Mouse (Mus musculus) E14TG2a.4 (cell line): ENCODE measurements at regions not wholly inside any gene's neighbourhood (a gene's known extent, or its start where the extent isn't known, plus 50 kb on each side); places are given as distances from the start of the nearest gene placed in this dataset.
"Not testable (repeated sequence)": the region's sequence is repeated elsewhere in the genome, so short reads cannot be mapped to it uniquely, and the experiment has no call there.

Experiments used
- H3K27me3 ChIP-seq: 2 replicates; pipeline ENCODE4 v1.6.1; 2014; ENCODE audit warnings: low read length, control low read depth; ENCODE audit not compliant: insufficient read depth
- H3K36me3 ChIP-seq: 2 replicates; pipeline ENCODE4 v1.6.1; 2014; ENCODE audit warnings: low read length, control low read depth; ENCODE audit not compliant: insufficient read depth
- H3K4me1 ChIP-seq: replicated peaks from 2 replicates; pipeline ENCODE4 v1.6.1; 2014; ENCODE audit warnings: low read depth, low read length, control low read depth
- H3K4me3 ChIP-seq: replicated peaks from 2 replicates; pipeline ENCODE4 v1.5.1; 2014; ENCODE audit warnings: mild to moderate bottlenecking, low read length
- H3K9me3 ChIP-seq: 2 replicates; pipeline ENCODE4 v1.6.1; 2014; ENCODE audit warnings: low read length, control low read depth
- CTCF ChIP-seq: conservative IDR thresholded peaks from 2 replicates; pipeline ENCODE4 v1.5.1; 2014; ENCODE audit warnings: low read length
- NANOG ChIP-seq: IDR thresholded peaks from 2 replicates; pipeline ENCODE4 v1.6.1; 2014; ENCODE audit warnings: borderline replicate concordance, low read length, mixed read lengths
- POU5F1 ChIP-seq: IDR thresholded peaks from 2 replicates; pipeline ENCODE4 v1.6.1; 2014; ENCODE audit warnings: low read length, borderline replicate concordance

DNA sequence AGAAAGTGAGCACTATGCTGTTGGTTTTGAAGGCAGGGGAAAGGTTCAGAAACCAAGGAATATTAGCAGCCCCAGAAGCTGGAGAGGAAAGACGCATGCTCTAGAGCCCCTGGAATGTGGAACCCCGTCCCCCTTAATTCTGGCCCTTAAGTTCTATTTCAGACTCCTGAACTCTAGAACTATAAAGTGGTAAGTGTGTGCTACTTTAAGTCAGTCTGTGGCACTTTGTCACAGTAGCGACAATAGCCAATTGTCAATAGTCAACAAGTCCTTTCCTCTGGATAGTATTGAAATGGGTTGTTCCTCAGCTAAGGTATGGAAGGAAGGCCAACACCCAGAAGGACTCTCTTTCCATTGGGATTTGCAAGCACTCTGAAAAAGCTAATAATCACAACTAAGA is 64.2 kb upstream of the Cpm start:
- no peaks in the 10 kb centered on the region for H3K36me3 ChIP-seq
- no peaks in the 10 kb centered on the region for H3K4me1 ChIP-seq
- peaks cover 19% of the 10 kb centered on the region for H3K27me3 ChIP-seq
- H3K9me3 ChIP-seq = peaks cover 9% of the 10 kb centered on the region; the same call in 1 of the 2 replicates
- TF ChIP-seq POU5F1 = no peak
- TF ChIP-seq CTCF = no peak
- TF ChIP-seq NANOG = no peak
- no peak overlapping the region for H3K4me3 ChIP-seq

DNA sequence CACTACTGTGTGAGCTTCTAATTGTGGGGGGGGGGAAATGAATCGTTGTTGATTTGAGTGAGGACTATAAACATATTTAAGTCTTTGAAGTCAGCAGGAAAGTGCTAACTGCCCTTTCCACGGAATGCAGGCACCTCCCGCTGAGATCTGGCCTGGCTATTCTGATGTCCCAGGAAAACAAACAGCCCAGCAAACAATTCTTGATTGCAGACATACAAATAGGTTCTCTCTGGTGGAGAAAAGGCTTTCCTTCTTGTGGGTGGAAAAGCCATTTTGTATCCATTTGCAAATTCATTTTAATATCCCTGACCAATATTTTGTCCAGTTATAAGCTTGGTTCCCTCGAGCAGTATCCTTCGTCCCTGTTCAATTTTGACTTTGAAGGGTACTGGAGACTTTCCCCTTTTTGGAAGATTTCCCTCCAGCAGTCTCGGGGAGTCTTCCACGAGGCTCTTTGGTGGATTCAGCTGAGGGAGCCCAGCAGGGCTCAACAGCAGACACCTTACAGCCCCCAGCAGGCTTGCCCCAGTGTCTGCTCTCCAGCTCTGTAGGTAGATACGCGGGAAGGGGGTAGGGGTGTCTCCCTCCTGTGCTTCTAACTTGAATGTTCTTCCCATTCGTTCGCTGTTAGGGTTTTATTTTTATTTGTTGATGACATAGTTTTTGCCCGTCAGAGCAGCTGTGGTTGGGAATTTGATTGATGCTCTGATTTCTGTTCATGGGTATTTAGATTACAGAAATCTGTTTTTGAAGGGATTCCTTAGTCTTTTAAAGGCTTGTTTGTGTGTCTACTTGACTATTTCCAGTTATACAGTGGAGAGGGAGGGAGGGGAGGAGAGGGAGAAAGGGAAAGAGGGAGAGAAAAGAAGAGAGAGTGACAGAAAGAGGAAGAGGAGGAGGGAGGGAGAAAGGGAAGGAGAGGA is 64.9 kb upstream of the Cpm start:
- H3K4me3 ChIP-seq = no peak overlapping the region
- TF ChIP-seq NANOG (no peak), POU5F1 (no peak), CTCF (no peak)
- peaks cover 9% of the 10 kb centered on the region; the same call in 1 of the 2 replicates for H3K9me3 ChIP-seq
- peaks cover 13% of the 10 kb centered on the region for H3K27me3 ChIP-seq
- no peaks in the 10 kb centered on the region for H3K4me1 ChIP-seq
- no peaks in the 10 kb centered on the region for H3K36me3 ChIP-seq

- peaks cover 6% of the 10 kb centered on the region; the same call in 1 of the 2 replicates for H3K9me3 ChIP-seq
- TF ChIP-seq NANOG (no peak), POU5F1 (no peak)
- H3K27me3 ChIP-seq = peaks cover 5% of the 10 kb centered on the region
- H3K36me3 ChIP-seq = no peaks in the 10 kb centered on the region
- no peaks in the 10 kb centered on the region for H3K4me1 ChIP-seq
- H3K4me3 ChIP-seq = no peak overlapping the region
Observed at GRCm38 (mm10) chr10:117563429-117564117, 65.7 kb upstream of the Cpm start.

GRCm38 (mm10) chr10:117562850-117563248 is 66.5 kb upstream of the Cpm start:
- H3K4me3 ChIP-seq, H3K4me1 ChIP-seq, H3K36me3 ChIP-seq, H3K9me3 ChIP-seq, H3K27me3 ChIP-seq: not testable (repeated sequence)

GRCm38 (mm10) chr10:117561909-117562849 is 67.1 kb upstream of the Cpm start:
- TF ChIP-seq POU5F1 (no peak), NANOG (no peak), CTCF (no peak)
- peaks cover 6% of the 10 kb centered on the region; the same call in 1 of the 2 replicates for H3K9me3 ChIP-seq
- H3K4me1 ChIP-seq = no peaks in the 10 kb centered on the region
- no peaks in the 10 kb centered on the region for H3K36me3 ChIP-seq
- H3K27me3 ChIP-seq = no peaks in the 10 kb centered on the region
- no peak overlapping the region for H3K4me3 ChIP-seq

DNA sequence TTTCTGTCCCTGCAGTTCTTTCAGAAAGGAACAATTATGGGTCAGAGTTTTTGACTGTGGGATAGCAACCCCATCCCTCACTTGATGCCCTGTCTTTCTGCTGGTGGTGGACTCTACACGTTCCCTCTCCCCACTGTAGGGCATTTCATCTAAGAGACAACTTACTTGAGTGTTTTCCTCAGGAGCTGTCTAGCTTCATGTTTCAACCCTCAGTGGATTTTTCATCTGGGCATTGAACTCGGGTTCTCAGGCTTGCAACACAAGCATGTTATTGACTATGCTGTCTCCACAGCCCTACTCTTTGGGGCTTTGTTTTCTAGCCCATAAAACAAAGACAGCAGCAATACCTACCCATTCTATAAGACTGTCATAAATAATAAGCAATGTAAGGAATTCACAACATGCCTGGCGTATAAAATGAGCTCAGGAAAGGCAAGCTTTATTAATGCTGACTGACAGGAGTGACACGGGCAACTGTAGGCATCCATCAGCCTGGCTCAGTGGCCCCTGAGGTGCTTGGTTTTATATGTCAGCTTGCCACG is 68.0 kb upstream of the Cpm start:
- peaks cover 2% of the 10 kb centered on the region; the same call in 1 of the 2 replicates for H3K9me3 ChIP-seq
- H3K27me3 ChIP-seq = no peaks in the 10 kb centered on the region
- TF ChIP-seq CTCF = no peak
- no peak for TF ChIP-seq NANOG
- no peak for TF ChIP-seq POU5F1
- H3K36me3 ChIP-seq = no peaks in the 10 kb centered on the region
- no peaks in the 10 kb centered on the region for H3K4me1 ChIP-seq
- no peak overlapping the region for H3K4me3 ChIP-seq

GRCm38 (mm10) chr10:117560396-117561278 is 68.7 kb upstream of the Cpm start:
- peaks cover under 1% of the 10 kb centered on the region for H3K9me3 ChIP-seq
- no peaks in the 10 kb centered on the region for H3K4me1 ChIP-seq
- no peak overlapping the region for H3K4me3 ChIP-seq
- H3K36me3 ChIP-seq = no peaks in the 10 kb centered on the region
- TF ChIP-seq POU5F1 (no peak), NANOG (no peak), CTCF (no peak)
- H3K27me3 ChIP-seq = no peaks in the 10 kb centered on the region
